Mouse (Mus musculus) kidney, postnatal 10 days (tissue): ENCODE results near the gene Abcc5.
"Not testable (repeated sequence)": the region's sequence is repeated elsewhere in the genome, so short reads cannot be mapped to it uniquely, and the experiment has no call there.

ENCODE experiments used
- DNase-seq: peaks from one replicate; pipeline ENCODE4 v3.0.0; 2021; ENCODE audit warnings: mixed read lengths

Abcc5 gene

DNA sequence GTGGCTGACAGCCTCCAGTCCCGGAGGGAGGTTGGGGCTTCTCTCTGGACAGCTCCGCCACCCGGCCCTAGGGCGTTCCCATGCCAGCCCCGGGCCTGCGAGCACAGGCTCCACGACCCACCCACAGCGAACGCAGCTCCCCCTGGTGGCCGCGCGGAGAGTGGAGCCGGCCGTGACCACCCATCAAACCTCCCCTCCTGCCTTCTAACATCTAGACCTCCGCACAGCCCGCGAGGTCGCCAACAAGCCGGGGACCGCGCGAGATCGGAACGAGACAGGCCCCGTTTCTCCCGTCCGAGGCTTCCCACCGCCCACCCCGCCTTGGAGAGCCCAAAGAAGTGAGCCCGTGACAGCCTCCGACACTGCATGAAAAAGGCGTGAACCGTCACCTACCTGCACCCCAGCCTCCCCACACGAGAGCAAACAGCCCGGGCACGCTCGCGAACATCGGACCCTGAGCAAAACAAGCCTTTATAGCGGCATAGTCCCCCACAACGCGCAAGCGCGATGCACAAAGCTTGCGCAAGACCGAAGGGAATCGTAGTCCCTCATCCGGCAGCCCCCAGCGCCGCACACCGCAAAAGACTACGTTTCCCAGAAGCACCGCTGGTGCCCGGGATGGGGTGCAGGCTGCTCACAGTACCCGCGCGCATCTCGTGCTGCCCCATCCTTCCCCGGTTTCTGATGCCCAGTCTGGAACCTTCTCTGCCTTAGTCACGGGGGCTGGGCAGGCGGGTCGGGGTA is at the start of gene Abcc5:
TSS of gene Abcc5 (minus strand) at position 540 of the 744 bp plus-strand sequence.
- DNase-seq, result peak; percentile 93

DNA sequence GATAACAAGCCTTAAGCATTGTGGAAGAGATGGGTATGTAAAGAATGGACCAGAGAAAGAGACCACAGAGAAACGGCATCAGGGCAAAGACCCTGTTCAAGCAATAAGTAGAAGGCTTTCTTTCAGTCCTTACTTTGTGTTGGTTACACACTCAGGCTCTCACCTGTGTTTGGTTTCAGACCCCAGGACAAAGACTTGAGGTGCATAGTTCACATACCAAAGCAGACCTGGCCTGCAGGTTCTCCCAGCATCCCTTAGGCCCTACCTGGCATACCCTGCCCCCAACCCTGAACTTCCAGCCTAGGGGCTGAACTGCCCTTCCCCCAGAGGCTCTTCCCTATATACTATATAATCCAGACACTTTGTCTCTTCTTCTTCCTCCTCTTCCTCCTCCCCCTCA is 49.1 kb upstream of the Abcc5 start:
- no peak for DNase-seq

DNA sequence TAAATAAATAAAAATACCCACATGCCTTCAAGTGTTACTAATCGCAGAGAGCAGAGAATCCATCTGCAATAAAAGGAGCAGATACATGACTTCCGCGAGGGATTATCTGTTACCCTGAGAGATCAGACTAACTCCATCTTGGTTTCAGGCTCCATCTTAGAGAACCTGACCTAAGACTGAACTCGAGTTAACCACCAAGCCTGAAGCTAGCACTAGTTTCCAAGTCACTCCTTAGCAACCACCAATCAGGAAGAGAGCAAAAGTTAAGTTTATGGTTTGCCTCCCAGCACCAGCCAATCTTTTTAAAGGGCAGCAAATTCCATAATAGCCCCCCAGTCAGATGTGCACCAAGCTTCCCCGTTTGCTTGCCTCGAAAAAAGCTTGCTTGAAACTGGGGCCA is 48.6 kb upstream of the Abcc5 start:
- DNase-seq, result no peak

DNA sequence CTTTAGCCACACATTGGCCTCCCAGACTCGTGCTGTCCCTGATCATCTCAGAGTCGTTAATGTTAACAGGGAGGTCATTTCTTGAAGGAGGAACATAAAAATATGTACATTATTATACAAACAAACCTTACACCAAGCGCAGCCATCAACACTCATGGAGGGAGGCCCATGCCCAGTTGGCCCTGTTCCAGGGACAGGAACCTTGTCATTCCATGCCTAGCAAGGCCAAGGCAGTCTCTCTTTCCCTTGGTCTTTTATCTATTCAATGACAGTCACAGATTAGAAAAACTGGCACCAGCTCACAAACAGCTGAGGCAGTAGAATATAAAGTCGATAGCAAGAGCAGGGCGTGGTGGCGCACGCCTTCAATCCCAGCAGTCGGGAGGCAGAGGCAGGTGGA is 48.0 kb upstream of the Abcc5 start:
- DNase-seq, result no peak

DNA sequence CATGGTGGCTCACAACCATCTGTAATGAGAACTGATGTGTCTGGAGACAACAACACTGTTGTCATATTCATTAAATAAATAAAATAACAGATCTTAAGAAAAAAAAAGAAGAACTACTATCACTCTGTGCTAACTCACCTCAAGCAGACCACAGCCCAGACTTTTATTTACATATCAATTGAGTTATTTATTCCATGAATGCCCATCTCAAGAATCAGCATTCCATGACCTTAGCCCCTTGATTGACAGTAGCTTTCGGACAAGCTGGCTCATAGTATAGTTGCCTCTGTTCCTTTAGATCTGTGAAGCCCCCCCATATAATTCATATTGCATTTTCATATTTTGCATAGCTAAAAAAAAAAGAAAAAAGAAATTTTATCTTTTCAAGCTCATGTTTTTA is 47.6 kb upstream of the Abcc5 start:
- no peak for DNase-seq

DNA sequence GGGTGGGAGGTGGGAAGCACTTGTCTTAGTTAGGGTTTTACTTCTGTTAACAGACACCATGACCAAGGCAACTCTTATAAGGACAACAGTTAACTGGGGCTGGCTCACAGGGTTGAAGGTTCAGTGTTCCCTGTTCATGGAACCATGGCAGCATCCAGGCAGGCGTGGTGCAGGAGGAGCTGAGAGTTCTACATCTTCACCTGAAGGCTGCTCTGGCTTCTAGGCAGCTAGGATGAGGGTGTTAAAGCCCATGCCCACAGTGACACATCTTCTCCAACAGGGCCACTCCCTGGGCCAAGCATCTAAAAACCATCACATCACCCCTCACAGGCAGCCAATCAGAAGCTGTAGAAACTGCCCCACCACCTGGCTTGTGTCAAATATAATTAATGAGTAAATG is 45.5 kb upstream of the Abcc5 start:
- no peak for DNase-seq

DNA sequence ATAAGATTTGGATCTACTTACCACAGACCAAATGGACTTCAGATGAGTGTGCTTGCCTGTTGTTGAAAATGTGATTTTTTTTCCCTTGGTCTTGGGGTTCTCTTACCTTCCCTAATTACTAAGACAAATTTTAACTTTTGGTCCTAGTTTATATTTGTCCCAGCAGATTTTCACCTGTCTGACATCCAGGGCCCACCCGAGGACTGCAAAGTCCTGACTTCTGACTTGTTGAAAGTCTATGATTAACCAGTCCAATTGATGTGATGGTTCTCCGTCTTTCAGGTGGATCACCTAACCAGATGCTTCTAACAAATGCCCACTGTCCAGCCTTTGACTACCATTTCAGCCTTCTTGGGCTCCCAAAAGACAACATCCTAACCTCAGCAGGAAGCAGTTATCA is 44.8 kb upstream of the Abcc5 start:
- DNase-seq, result no peak

DNA sequence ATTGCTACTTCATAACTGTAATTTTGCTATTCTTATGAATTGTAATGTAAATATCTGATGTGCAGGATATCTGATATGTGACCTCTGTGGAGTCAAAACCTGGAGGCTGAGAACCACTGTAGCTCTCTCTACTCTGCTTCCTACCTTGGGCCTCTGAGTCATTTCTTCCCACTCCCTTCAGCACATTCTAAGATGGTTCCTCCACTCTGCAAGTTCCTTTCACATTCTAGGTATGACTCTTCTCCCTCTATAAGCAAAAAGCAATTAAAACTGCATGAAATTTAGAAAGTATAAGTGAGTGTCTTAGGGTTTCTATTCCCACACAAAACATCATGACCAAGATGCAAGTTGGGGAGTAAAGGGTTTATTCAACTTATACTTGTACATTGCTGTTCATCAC is 38.5 kb upstream of the Abcc5 start:
- no peak for DNase-seq

DNA sequence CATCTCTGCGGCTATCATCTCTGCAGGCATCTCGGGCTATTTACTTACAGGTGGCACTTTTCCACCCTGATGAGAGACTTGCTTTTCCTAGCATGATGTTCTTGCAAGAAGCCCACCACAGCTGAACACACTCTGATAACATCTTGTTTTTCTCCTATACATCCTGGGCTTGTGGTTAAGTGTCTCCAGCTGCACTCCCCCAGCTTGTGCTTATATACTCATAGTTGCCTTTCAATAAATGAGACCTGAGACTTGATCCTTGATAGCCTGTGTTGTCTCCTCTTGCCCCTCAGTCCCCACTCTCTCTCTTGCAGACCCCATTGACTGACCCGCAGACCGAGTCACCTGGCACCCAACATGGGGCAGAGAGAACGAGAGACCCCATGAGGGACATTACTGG is 32.5 kb upstream of the Abcc5 start:
- not testable (repeated sequence) for DNase-seq

DNA sequence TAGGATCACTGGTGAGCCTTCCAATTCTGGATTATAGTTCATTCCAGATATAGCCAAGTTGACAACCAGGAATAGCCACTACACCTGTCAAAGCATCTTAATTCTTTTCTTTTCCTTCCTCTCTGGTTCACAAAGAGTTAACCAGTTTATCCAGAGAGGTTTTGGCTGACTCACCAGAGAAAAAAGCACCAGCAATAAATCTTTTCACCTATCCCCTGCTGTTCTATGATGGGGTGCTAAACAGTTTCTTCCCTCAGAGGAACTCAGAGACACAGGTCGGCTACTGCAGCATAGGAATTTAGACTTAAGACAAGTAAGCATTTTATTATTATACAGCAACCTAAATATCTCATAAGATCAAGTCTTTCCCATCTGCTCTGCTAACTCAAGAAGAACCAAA is 29.9 kb upstream of the Abcc5 start:
- no peak for DNase-seq

DNA sequence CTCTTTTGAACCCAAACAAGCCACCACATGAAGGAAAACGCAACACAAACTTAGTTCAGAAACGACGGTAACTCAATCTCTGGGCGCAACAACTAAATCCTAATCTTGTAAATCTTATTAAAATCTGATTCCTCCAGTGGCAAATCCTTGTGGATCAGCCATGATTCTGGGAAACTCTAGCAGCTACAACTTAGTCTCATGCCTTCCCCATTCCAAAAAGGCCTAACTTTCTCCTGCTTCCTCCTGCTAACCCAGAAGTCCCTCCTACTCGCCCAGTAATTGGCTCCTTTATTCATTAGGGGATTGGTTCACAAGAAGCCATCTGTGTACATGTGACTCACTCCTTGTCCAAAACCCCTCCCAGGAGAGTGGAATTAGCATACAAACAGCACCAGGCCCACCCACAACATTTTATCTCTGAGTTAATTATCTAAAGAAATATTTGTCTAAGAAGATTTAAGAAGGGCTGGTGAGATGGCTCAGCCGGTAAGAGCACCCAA is 28.0 kb upstream of the Abcc5 start:
- no peak for DNase-seq

DNA sequence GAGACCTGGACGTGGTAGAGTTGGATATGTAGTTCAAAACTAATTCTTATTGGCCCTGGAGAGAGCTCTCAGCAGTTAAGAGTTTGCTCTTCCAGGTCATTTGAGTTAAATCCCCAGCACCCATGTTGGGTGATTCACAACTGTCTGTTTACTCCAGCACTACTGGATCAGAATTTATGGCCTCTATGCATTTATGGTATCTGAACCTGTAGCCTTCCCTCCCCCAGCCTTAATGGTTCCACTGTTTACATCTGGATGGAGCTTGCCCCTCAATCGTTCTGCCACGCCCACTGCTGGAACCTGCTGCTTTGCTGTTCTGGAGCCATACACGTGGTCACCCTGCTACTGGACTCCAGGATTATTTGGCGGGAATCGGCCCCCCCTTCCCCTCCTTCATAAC is 25.6 kb upstream of the Abcc5 start:
- DNase-seq, result no peak

DNA sequence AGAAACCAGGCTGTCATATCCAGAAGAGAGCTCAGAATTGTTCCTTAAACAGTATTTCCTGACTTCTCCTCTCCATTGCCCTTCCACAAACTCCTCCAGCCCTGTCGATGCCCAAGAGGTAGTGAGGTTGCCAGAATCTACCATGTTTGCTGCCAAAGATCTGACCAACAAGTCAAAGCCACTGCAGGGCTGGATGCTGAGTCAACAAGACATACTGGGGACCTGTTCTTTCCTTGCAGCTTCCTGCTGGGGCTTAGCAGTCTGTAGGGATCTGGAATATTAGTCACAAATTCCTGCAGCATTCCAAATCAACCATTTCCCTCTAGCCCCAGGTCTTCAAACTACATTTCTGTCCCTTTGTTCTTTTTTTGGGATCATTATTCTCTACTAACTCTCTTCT is 19.7 kb upstream of the Abcc5 start:
- DNase-seq, result no peak

DNA sequence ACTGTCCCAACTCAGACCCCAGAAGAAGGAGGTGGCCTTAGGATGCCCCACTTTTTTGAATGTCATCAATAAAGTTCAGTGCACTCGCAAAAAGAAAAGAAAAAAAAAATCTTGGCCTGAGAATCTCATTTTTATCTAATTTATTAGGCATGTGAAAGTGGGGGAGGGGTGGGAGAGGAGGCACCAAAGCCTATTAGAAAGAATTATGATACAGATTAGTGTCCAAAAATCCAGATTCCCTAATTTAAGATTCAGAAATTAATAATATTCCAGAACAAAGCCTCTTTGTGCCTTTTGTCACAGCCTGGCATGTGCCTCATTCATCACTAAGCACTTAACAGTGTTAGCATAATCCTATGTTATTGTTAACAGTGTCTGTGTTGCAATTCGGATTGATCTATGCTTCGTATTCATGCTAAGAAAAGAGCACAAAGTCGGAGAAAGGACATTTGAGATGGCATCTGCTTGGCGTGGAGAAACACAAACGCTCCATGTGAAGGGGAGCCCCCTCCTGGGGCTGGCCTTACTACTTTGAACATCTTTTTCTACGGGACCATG is 18.7 kb upstream of the Abcc5 start:
- no peak for DNase-seq

DNA sequence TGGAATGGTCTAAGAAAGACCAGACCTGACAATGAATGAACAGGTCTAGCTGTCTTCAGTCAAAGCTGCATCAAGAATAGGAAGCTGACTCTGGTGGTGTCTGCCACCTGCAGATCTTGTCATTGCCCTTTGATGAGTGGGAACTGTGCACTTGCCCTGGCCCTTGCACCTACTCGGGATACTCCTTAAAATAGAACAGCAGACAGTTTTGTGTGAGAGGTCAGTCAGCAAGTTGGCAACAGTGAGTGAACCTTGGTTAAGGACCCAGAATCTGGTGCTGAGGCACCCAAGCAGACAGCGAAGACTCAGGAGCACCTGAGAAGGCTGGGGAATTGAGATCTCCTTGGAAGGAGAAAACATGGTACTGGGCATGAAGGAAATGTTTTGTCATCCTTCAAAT is 16.7 kb upstream of the Abcc5 start:
- no peak for DNase-seq

DNA sequence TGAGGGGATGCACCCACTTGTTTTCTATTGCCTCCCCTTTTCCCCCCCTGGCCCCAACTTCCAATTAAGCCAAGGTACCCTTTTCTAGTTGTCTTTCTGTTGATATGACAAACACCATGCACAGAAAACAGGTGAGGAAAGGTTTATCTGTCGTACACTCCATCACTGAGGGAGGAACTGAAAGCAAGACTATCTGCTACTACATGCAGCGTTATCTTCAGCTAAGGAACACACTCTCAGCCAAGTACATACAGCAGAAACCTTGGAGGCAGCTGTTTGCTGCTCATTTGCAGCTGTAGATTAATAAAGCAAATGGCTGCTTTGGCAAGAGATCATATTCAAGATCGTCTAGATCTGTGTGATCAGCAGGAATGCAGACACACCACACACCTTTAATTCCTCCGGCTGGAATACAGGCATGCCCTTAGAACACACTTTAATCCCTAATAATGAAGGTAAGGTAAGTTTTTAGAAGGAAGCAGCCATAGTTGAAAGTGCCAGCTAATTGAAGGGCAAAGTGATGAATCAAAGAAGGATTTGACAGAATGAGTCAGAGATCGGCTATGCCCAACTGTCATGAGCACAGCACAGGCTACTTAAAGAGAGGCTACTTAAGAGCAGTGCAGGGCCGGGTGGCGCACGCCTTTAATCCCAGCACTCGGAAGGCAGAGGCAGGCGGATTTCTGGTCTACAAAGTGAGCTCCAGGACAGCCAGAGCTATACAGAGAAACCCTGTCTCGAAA is 12.7 kb upstream of the Abcc5 start:
- DNase-seq, result no peak

DNA sequence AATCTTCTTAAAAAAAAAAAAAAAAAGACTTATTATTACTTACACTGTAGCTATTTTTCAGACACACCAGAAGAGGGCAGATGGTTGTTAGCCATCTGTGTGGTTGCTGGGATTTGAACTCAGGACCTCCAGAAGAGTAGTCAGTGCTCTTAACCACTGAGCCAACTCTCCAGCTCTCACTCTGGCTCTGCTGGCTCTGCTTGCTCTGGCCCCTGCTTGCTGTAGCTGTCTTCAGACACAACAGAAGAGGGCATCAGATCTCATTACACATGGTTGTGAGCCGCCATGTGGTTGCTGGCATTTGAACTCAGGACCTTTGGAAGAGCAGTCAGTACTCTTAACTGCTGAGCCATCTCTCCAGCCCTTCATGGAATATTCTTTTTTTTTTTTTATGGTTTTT is 11.9 kb upstream of the Abcc5 start:
- not testable (repeated sequence) for DNase-seq

DNA sequence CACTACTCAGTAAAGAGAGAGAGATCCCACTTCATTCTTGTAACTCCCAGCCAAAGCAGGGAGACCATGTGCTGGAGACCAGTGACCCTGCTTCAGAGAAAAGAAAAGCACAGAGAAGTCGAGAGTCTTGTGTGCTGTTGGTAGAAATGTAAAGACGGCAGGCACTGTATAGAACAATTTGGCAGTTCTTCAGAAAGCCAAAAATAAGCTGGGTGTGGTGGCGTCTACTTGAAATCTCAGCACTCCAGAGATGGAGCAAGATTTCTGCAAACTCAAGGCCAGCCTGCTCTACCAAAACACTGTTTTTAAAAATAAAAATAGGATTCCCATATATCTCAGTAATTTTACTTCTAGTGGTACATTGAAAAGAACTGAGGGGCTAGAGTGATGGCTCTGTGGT is 10.1 kb upstream of the Abcc5 start:
- no peak for DNase-seq

DNA sequence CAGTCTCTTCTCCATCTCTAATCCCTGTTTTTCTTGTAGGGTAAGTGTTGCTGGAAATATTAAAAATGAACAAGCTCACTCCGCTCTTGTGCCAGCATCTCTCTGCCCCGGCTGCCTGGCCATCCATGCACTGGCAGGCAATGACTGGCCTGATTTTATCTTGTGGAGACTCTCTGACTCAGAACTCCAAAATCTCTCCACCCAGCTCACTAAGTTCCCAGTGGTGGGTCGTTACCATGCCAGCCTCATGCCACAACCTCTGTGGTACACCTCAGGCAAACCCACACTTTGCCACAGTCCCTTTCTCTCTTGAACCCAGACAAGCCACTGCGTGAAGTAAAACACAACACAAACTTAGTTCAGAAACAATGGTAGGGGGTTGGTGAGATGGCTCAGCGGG is 3.1 kb upstream of the Abcc5 start:
- no peak for DNase-seq

DNA sequence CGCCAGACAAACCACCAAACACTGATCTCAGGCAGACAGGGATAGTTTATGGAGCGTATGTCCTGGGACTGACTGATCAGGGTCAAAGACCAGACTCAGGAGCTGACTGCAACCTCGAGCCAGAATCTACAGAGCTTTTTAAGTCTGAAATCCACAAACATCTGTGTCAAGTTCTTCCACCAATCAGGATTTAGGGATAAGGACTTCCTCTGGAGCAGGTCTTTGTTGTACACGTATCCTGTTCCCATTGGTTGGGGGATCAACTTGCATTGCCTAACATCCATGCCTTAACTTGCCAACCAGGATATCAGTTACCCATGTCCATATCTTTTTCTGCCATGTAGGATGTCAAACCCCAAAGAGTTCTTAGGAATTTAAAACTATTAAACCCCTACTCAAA is 1.4 kb upstream of the Abcc5 start:
- no peak for DNase-seq

DNA sequence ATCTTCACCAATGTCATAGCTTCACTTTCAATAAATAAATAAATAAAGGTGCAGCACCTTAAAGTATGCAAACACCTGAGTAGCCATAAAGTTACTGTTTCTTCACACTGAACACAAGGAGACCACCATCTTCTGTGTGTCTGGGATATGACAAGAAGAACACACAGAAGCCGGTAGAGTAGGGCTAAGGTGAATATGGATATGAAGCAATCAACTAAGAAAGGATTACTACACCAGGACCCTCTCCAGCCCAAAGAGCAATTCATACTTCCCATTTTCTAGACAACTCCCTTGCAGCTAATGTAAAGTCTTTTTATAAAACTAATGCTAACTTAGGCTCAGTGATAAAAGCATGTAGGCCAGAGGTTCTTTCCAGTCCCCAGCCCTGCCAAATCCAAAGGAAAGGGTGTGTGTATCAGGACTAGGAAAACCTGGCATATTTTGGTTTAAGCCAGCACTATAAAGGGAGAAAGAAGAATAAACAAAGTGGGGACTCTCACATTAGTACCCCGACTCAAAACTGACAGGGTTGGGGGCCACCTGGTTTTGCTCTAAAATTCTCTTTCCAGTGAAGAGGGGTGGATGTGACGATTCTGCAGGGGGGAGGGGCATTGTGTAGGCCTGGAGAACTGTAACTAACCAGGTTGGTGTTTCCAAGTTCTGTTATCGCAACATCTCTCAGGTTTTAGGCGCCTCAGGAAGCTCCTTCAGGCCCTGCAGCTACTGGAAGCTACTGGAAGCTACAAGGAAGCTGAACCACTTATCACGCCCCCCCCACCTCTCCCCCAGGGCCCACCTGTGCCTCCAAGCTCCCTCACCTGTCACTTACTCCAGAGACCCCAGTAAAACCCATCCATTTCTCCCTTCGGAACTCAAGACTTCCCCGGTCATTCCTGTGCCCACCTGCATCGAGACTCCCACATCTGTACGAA is 1.2 kb downstream of the Abcc5 start:
- DNase-seq, result peak; percentile 38

DNA sequence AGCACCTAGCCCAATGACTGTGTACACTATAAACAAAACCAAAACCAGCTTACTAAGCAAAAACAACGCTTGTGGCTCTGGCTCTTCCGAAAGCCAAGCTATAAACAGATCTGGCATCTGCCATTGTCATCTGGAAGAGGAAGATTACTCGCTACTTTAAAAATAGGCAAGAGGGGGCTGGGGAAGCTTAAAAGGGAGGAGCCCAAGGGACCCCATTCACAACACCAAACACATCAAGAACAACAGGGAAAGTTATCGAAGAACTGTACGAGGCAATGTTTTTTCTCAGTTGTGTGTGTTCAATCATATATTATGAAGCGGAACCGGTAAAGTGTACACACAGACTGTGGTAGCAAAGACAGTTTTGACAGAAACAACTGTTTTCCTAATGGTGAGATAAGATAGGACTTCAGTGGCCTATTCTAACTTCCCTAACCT is 1.9 kb downstream of the Abcc5 start:
- no peak for DNase-seq
